Mouse (Mus musculus) kidney, adult 2 months (tissue): ENCODE measurements at regions not wholly inside any gene's neighbourhood (a gene's known extent, or its start where the extent isn't known, plus 50 kb on each side); places are given as distances from the start of the nearest gene placed in this dataset.

Experiments used
- CTCF ChIP-seq: fragments of 200-500 bp; conservative IDR thresholded peaks from 2 replicates; pipeline ENCODE4 v1.5.1; 2011; ENCODE audit warnings: low read depth, mild to moderate bottlenecking, control low read depth, low read length, moderate library complexity, mixed read lengths; ENCODE audit not compliant: insufficient read depth, insufficient read length
- POLR2A ChIP-seq: fragments of 200-500 bp; IDR thresholded peaks from one replicate; pipeline ENCODE4 v1.6.1; 2011; ENCODE audit warnings: low read depth, low read length, control low read depth

GRCm38 (mm10) chr4:55779581-55779980, 247.3 kb upstream of the Klf4 start:
- TF ChIP-seq CTCF (no peak), POLR2A (no peak)
